Mouse (Mus musculus) left cerebral cortex, postnatal 36 days (tissue): ENCODE measurements around the gene Dip2a. TPM values are rescaled to one million over a fixed set of nuclear protein-coding genes. Genes with fewer than 3 reads are reported as not detected.

Experiments used
- DNase-seq, 2 experiments: peaks; one replicate each; pipeline ENCODE4 v3.0.0; 2021 to 2022; ENCODE audit warnings: low spot score in 2 of 2, mixed read lengths in 1 of 2
- intact Hi-C: fragments of 180-260 bp; cut with DNase I; formaldehyde crosslinking; loops from one replicate; pipeline ENCODE4 v1.15.1; 2025
- total RNA-seq, 2 experiments: library from RNA; stranded (reverse); gene quantifications; 2 replicates each; pipeline ENCODE4 v1.2.3; 2021

Dip2a gene
- total RNA-seq, 2 experiments from 2014 or later = 57.4 to 61.4 TPM

DNA sequence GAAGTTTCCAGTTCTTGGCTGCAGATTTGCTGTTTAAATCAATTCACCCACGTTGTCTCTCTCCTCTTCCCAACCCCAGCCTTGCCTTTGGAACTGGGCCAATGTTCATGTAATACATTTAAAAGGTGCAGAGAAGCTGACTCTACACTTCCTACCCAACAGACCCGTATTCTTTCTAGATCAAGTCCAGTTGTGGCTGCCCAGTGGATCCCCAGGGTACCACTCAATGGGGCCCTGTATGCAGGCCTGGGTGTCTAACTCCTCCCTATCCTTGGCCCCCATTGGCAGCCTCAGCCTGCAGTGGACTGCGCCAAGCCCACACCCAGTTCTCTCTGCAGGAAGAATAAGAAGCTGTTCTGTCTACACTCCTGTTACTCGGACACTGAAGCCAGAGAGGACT is 91.6 kb downstream of the Dip2a start, which contains the start of gene S100b:
Gene S100b (plus strand): TSS at position 318 of the 400 bp plus-strand sequence.
- peak; percentile 49 to 52 for DNase-seq
- intact Hi-C loops = no loop called here

DNA sequence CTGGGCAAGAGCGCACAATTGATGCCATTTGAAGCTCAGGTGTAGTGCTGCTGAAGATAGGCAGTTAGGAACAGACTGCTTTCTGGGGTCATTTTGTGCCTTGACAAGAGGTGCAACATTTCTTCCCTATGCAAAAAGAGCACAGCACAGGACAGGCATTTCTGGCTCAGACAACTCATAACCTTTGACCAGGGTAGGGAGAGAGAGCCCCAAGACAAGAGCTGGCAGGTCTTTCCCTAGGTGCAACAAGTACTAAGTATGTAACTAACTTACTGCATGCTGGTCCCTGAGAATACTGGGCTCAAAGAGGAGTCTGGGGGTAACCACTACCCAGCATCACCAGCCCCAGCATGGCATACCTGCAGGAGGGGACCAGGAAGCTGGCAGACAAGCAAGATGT is 92.0 kb downstream of the Dip2a start:
- intact Hi-C loops = no loop called here

DNA sequence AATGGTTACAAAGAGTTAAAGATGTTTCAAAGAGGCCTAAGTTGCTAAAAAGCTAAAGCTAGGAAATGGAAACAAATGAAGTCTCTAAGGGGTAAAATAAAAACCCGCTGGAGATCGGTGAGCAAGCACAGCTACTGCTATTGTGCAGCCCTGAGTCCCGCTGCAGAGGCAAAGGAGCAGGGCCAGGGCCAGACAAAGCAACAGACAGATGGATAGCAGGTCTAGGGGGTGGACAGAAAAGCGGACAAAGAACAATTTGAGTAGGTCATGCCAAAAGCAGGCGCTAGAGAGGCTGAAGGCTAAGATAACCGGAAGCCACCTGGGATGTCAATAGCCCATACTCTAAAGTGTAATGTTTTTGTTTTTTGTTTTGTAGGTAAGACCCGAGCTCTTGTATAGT is 94.2 kb downstream of the Dip2a start:
- DNase-seq = no peak
- intact Hi-C loops = no loop called here

More for the DNA sequence above, 92.0 kb downstream of the Dip2a start:
- no peak for DNase-seq

DNA sequence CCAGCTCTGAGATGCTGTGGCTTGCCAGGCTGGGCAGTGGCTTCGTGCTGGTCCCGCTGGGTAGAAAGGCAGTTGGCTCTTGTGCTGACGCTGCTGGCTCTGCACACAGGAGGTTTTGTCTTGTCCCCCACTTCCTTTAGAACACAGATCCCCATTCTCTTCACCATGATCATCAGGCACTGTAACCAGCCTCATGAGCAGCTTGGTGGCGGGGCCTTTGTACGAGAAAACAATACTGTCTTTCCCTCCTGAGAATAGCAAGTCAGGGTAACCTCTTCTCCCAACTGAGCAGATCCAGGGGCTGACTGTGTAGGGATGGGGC is 96.5 kb downstream of the Dip2a start:
- intact Hi-C loops = no loop called here
- no peak for DNase-seq

DNA sequence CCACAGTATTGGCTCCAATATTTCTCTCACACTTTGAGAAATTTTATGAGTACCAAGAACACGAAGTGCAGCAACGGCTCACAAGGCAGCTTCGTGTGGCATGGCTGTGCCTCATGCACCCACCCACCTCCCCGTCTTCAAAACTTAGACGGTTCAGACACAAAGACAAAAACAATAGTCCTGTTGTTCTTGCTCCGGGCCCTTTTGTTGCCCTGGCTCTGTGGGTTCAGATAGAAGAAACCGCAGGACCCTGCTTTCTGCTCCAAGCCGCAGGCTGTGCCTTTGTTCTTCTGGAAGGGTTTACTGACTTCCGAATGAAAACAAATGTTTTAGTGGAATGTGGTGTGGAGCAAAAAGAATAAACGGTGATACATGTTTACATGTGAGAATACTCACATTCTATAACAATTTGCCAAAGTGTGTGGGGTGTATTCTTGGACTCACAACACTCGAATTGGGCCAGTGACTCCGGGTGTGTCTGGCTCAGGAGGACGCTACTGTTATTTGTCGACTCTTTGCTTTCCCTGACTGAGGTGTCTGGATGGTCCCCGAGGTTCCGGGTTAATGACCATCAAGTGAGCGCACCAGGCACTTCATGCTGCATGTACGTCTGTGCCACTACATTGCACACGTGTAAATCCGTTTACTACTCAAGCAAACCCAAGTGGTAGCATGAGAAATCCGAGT is 97.0 kb downstream of the Dip2a start:
- DNase-seq = no peak
- intact Hi-C loops = no loop called here

DNA sequence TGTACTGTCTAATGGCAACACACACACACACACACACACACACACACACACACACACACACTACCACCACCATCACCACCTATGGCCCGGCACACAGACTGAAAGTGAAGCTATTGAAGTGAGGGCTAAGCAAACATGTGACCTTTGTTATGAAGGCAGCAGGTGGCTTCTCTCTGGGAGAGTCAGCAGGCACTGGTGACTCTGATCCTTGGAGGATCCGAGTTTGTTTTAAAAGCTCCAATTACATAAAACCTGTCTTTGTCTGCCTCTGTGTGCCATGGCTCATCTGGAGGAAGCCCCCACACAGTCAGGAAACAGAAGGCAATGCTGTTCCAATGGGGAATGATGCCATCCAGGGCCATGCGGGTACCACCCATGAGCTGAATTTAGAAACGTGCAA is 98.5 kb downstream of the Dip2a start:
- no peak for DNase-seq
- intact Hi-C loops = no loop called here

DNA sequence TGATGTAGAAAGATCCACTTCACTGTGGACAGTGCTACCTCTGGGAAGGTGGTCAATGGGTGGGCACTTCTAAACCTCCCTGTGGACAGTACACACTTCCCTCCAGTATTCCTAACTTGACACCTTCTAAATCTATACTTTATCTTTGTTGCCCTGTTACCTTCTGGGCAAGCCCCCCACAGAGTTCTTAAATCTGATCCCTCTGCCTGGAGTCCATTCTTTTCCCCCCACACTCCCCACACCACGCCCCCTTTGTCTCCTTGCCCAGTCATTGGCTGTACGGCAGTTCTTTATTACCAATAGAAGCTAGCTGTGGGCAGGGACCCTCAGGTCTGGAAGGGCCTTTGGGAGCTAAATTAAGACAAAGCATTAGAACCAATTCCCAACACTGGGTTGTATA is 100.0 kb downstream of the Dip2a start:
- no peak for DNase-seq

DNA sequence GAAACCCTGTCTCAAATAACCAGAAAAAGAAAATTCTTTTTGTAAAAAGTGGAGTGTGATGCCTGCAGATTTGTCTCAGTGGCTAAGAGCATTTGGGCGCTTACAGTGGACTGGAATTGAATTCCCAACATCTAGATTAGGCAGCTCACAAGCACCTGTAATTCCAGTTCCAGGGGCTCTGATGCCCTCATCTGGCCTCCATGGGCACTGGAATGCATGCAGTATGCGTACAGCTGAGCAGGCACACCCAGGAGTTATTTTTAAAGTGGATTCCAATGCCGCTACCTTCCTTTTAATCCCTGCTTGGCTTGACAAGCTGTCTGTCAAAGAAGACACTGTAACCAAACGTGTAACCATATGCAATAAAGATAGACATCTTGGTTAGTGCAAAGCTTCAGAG is 105.7 kb downstream of the Dip2a start:
- no peak for DNase-seq
- intact Hi-C loops = no loop called here

More for the DNA sequence above, 100.0 kb downstream of the Dip2a start:
- intact Hi-C loops = no loop called here

DNA sequence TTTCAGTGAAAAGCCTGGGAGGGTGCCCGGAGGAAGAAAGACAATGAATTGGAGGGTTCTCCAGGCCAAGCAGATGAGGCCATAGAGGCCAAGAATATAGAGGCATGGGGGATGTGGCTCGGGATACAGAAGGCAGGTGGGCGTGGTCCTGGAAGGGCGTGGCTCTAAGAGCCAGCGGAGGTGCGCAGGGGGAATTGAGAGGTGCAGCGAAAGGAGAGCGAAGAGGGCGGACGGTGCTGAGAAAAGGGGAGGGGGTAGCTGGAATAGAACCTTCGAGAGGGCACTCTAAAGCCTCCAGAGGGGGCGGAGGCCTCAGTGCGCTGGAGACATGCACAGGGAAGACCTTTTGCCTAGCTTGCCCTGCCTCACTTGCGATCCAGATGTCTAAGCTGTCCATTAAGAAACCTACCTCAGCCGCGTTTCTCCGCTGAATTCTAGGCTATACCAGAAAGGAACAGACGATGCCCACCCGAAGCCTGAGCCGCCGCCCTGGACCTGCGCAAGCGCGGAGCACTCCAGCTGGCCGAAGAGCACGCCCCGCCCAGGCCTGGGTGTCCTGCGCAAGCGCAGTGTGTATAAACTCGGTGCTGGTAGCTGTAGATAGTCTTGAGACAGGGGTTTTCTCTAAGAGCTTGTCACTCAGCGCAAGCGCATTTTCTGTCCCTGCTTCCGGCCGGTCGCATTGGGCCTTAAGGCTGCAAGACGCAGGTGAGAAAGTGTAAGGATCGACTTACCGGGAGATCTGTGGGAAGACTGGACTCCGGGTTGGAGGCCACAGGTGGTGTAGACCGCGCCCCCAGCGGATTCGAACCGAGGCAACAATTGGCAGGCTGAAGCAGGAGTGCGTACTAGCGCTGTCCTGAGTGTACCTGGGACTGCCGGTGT is 107.5 kb downstream of the Dip2a start, which contains the start of gene Prmt2:
Gene Prmt2 (minus strand): TSS at position 525 of the 885 bp plus-strand sequence.
- peak; percentile 90 to 91 for DNase-seq
- intact Hi-C loops = no loop called here

DNA sequence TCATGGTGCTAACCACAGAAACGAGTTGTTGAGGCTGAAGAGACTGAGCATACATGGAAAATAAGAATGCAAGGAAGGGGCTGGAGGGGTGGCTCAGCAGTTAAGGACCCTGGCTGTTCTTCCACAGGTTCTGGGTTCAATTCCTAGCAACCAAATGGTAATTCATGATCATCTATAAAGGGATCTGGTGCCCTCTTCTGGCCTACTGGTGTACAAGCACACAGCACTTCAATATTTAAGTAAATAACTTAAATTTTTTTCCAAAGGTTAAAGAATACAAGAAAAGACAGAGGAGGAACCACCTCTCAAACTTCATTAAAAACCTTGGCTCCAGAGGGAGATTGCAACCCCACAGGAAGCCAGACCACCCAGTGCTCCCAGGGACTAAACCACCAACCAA is 115.5 kb downstream of the Dip2a start:
- intact Hi-C loops = no loop called here
- DNase-seq = no peak

DNA sequence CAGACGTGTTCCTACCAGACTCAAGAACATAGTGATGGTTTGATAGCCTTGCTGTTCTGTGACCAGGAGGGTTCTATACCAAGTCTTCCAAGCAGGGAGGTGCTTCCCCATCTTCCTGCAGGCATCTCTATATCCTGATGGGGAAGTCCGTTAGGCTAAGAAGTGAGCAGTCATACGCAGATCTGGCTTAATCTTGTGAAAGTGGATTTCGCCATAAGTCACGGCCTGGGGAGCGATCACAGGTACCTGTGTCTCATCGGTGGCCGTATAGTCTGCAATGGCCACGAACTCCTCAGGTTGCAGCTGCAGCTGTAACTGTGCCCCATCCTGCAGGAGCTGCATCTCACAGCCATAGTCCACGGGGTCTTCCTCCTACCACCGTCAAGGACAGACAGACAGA is 119.1 kb downstream of the Dip2a start:
- intact Hi-C loops = no loop called here
- DNase-seq = no peak

DNA sequence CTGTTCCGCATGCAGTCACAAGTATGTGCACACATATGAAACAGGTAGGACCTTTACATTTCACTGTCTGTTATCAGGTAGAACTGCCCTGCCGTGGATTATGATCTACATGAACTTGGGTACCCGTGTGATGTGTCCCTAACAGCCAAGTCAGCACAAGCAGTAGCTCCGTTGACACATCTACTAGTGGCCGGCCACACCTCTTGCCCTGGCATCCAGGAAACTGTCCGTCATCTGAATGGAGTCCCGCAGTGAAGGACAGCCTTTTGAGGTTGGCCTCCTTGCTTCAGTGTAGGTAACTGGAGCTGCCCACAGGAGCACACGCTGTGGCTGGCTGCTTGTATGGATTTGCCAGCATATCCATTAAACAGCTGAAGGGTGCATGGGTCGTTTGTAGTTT is 126.9 kb downstream of the Dip2a start:
- intact Hi-C loops = no loop called here
- no peak for DNase-seq

DNA sequence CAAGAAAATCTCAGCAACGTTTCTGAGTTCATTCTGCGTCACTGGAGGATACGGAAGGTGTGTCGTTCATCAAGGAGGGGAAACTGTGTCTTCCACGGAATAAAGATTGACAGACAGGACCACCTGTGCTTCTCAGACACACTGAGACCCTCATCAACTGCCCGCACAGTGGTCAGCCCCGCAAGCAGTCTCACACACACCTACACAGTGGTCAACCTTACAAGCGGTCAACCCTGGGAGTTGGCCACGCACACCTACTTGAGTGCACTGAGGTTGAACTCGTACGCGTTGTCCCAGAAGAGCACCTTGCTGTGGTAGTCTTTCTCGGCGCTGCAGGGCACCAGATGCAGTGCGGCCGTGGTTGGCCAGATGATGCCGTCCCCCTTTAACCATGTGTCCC is 128.0 kb downstream of the Dip2a start:
- DNase-seq = no peak
- intact Hi-C loops = no loop called here

DNA sequence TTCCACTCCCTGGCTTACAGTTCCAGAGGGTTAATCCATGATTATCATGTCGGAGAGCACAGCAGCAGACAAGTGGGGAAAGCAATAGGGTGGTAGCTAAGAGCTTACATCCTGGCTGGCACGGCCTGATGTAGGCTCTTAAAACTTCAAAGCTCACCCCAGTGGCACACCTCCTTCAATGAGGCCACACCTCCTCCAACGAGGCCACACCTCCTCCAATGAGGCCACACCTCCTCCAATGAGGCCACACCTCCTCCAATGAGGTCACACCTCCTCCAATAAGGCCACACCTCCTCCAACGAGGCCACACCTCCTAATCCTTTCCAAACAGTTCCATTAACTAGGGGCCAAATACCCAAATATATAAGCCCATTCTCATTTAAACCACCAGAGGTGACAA is 130.9 kb downstream of the Dip2a start:
- no peak for DNase-seq
- intact Hi-C loops = no loop called here

DNA sequence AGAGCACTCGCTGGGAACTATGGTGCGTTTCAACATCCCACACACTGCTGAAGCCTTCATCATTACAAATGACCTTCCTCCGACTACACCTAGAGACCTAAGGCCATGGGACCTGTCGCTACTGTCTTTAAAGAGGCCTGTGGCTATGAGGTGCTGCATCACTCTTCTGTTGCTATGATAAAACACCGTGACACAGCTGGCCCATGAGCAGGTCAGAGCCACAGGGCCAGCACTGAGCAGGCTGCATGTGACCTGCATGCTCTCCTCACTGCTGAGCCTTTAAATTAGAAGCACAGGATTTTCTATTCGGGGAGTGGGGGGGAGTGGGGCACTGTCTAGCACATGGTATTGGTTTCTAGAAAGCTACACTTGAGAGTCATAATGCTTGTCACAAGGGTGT is 133.0 kb downstream of the Dip2a start:
- intact Hi-C loops = no loop called here
- no peak for DNase-seq

DNA sequence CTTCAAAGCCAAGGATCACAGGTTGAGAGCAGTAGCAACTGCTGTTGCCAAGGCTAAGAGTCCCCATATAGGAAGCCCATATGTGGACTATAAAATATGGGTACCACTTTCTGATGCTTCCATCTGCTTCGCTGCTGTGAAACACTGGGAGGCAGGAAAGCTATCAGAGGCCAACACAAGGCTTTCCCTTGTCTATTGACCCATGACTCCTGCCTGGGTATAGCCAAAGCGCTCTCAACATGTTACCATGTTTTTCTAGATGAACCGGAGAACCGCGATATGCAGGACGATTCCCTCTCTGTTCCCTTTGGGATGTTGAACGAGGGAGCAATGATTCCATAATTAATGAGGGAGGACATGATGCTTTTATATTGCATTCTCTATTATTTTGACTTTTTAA is 134.3 kb downstream of the Dip2a start:
- intact Hi-C loops = no loop called here
- no peak for DNase-seq

Other genes starting within 250 kb of the Dip2a start
- not detected for gene Slc5a4b, start 234.3 kb downstream of the Dip2a start, total RNA-seq
- not detected for gene Slc5a4a, start 197.8 kb downstream of the Dip2a start, total RNA-seq
- 10 to 100 TPM; 51.4 to 55.4 TPM for gene Prmt2, start 107.4 kb downstream of the Dip2a start, total RNA-seq
- gene S100b, start 91.4 kb downstream of the Dip2a start, total RNA-seq = 100 to 1,000 TPM; 134 to 167 TPM
- not detected for gene AC141477.1, start 95.2 kb upstream of the Dip2a start, total RNA-seq
- 10 to 100 TPM; 24.5 to 27.6 TPM for gene Pcnt, start 97.5 kb upstream of the Dip2a start, total RNA-seq
- gene 2610028H24Rik, start 103.8 kb upstream of the Dip2a start, total RNA-seq = not detected
- 10 to 100 TPM; 47.6 to 58.1 TPM for gene Mcm3ap, start 123.6 kb upstream of the Dip2a start, total RNA-seq
- gene Ybey, start 123.8 kb upstream of the Dip2a start, total RNA-seq = 1 to 10 TPM; 3.7 to 5.0 TPM
- gene Lss, start 186.3 kb upstream of the Dip2a start, total RNA-seq = 10 to 100 TPM; 45.2 to 48.6 TPM
- not detected for gene Spatc1l, start 217.0 kb upstream of the Dip2a start, total RNA-seq
- gene Ftcd, start 230.4 kb upstream of the Dip2a start, total RNA-seq = not detected